Mouse (Mus musculus) kidney, adult 2 months (tissue): ENCODE results near the gene Sfmbt1.

Experiments
- CTCF ChIP-seq: fragments of 200-500 bp; conservative IDR thresholded peaks from 2 replicates; pipeline ENCODE4 v1.5.1; 2011; ENCODE audit warnings: low read depth, mild to moderate bottlenecking, control low read depth, low read length, moderate library complexity, mixed read lengths; ENCODE audit not compliant: insufficient read depth, insufficient read length
- POLR2A ChIP-seq: fragments of 200-500 bp; IDR thresholded peaks from one replicate; pipeline ENCODE4 v1.6.1; 2011; ENCODE audit warnings: low read depth, low read length, control low read depth

DNA sequence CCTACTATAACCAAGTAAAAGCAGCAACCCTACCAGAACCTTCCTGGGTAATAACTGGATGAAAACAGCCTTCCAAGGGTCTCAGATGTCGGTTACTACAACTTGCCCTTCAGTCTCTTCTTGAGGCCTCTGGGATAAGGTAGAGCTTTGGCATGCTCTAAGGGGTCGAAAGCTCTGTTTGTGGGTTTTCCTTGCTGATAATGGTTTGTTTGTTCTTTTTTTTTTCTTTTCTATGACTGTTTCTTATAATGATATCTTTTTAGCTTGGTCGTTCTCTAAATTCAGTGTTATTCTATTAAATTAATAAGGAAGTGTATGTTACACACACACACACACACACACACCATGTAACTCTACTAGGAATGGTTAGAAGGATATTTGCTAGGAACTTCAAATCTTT lies 42.6 kb downstream of the Sfmbt1 start:
- TF ChIP-seq POLR2A = no peak
- no peak for TF ChIP-seq CTCF
